Mouse (Mus musculus) megakaryocyte, embryonic 14.5 days (primary cell): ENCODE measurements at regions not wholly inside any gene's neighbourhood (a gene's known extent, or its start where the extent isn't known, plus 50 kb on each side); places are given as distances from the start of the nearest gene placed in this dataset.

Source experiments
- FLI1 ChIP-seq: IDR thresholded peaks from 2 replicates; pipeline ENCODE4 v1.6.1; 2012; ENCODE audit warnings: low read length, inconsistent platforms, mixed read lengths
- GATA1 ChIP-seq: IDR thresholded peaks from 3 replicates; pipeline ENCODE4 v1.6.1; 2012; ENCODE audit warnings: mixed read lengths, low read length, inconsistent platforms, borderline replicate concordance

GRCm38 (mm10) chr7:64074661-64075234 is 78.9 kb upstream of the Trpm1 start:
- TF ChIP-seq GATA1 (no peak; the same call in 2 of the 3 replicates), FLI1 (no peak)
